Mouse (Mus musculus) frontal cortex, adult 2 months (tissue): Measurements from ENCODE around the gene Fam173b. TPM values are rescaled to one million over a fixed set of nuclear protein-coding genes. Genes with fewer than 3 reads are reported as not detected.
A peak's percentile ranks its signal among the peaks of the same experiment; 100 is the strongest.
"Not testable (repeated sequence)": the region's sequence is repeated elsewhere in the genome, so short reads cannot be mapped to it uniquely, and the experiment has no call there.

Experiments
- DNase-seq, 2 experiments: peaks; one replicate each; pipeline ENCODE4 v3.0.0; 2022; ENCODE audit warnings: low spot score in 1 of 2; ENCODE audit errors: extremely low spot score in 1 of 2
- polyA plus RNA-seq: library from polyadenylated mRNA; depleted of rRNA; stranded (reverse); fragments of >200 nt; gene quantifications from 2 replicates; pipeline ENCODE4 v1.2.3, GENCODE M21; 2012; rRNA removed

Fam173b gene
- polyA plus RNA-seq, result 14.7 and 15.3 TPM in 2 replicates

GRCm38 (mm10) chr15:31601646-31602374 lies at the start of gene Fam173b, which contains the start of gene Cct5:
Gene Fam173b, plus strand, starts transcription at chr15:31601852.
Gene Cct5, minus strand, starts transcription at chr15:31601804.
- peak; percentile 94 to 98 for DNase-seq

DNA sequence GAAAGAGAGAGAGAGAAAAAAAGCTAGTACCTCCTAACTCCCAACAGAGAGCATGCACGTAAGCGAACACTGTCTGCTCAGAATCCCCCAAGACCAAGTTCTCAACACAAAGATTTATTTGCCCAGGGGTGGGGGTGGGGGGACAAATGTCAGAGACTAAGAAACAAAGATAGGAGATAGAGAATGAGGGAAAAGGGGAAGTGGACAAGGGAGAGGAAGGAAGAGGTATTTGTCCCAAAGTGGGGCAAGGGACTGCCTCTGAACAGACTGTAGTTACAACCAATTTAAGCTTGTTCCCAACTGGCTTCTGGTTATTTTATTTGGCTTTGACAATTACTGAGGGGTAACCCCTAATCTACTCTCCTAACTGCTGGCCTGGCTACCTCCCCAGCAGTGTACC lies 46.8 kb upstream of the Fam173b start:
- no peak for DNase-seq

DNA sequence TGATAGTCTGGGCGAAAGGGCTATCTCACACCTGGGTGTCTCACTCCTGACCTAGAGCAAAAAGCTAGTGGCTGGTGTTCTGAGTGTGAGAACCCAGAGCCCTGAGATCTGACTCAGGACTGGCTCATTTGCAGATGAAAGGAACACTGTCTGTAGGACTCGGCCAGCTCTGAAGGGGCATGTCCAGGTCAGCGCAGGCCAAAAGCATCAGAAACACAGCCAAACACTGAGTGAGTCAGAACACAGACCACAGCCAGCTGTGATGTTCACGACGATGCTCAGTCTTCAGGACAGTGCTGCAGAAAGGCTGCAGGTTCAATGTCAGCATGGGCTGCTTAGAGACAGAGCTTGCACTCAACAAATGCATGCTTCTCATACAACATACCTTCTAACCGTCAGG lies 40.3 kb upstream of the Fam173b start:
- no peak for DNase-seq

- no peak for DNase-seq
These were observed 39.7 kb upstream of the Fam173b start for GRCm38 (mm10) chr15:31561976-31562375.

DNA sequence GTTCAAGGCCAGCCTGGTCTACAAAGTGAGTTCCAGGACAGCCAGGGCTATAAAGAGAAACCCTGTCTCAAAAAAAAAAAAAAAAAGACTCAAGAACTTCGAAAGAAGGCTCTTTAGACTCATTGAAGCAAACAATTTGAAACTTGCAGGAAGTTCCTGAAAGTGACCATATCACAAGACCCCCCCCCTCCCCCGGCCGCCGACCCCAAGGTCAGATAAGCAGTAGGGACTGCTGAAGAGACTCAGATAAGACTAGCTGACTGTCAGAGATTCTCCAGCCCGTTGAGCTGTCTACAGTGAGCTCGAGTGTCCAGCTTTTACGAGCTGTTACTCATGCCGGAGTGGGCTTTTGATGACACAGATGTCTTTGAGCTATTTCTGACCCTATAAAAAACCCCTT lies 38.8 kb upstream of the Fam173b start:
- no peak for DNase-seq

GRCm38 (mm10) chr15:31563577-31564546 lies 37.8 kb upstream of the Fam173b start:
- DNase-seq, result no peak

- peak in 1 of 2 experiments; percentile 31 for DNase-seq
These were observed 36.5 kb upstream of the Fam173b start, which contains the start of gene Cmbl for GRCm38 (mm10) chr15:31565184-31565583. Gene Cmbl, plus strand, starts transcription at chr15:31565389.

DNA sequence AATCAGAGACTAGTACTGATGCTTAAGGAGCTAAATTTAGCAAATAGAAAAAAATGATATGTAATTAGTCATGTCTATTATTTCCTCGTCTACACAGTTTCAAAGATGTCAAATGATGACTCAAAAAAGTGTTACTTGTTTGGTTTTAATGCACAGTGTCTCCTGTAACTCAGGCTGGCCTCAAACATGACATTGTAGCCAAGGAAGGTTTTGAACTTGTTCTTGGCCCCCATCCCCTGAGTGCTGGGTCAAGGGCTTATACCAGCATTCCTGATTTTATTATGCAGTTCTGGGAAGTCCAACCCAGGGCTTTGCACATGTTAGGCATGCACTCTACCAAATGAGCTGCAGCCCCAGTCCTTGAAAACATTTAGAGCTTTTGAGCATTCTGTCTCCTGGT lies 35.9 kb upstream of the Fam173b start:
- DNase-seq, result no peak

GRCm38 (mm10) chr15:31567431-31567830 lies 34.2 kb upstream of the Fam173b start:
- DNase-seq, result no peak

- DNase-seq, result no peak
These were observed 33.1 kb upstream of the Fam173b start for GRCm38 (mm10) chr15:31568581-31568996.

GRCm38 (mm10) chr15:31569325-31570022 lies 32.2 kb upstream of the Fam173b start:
- DNase-seq, result no peak

DNA sequence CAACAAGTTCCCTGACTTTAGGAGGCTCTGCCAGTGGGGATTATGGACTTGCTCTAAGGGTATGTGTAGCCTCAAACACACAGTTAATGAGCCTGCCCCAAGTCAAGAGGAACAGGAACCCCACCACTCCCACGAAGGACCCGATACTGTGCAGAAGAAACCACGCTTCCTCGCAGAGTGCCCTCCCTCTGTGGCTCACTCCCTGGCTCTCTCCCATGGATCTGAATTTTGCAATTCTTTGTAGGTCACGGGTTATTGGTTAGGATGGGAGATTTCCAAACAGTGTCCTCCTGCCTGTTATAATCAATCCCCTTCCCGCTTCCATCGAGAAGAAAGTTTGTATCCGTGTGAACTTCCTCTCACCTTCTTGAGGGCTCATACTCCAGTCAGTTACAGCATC lies 30.7 kb upstream of the Fam173b start:
- no peak for DNase-seq

DNA sequence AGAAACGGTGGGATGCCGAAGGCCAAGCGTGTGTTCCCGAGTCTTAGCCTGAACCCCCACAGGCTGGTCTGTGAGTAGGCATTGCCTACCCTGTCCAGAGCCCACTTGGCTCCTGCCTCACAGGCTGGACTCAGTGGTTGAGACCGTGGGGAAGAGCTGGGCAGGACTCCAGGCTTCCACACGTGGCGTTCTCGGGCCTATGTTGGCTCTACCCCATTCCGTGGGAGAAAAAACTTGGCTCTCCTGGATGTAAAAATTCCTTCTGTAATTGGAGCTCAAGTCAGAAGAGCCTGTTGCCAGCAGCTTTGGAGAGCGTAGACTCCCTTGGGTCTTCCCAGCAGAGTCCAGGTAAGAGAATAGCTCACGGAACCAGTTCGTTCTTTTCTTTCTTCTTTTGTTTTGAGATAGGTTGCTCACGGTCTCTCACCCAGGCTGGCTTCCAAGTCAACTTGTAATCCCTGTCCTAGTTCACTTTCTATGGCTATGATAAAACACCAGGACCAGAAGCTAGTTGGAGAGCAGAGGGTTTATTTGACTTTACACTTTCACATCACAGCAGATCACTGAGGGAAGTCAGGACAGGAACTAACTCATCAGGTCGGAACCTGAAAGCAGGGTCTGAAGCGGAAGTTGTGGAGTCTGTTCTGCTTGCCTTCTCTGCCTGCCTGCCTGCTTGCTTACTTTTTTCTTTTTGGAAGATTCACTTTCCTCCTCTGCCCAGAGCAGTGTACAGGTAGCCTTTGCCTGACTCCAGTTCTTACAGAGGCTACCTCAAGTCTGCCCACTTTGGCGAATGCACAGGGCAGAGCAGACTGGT lies 29.5 kb upstream of the Fam173b start:
- peak in 1 of 2 experiments; percentile 61 for DNase-seq

DNA sequence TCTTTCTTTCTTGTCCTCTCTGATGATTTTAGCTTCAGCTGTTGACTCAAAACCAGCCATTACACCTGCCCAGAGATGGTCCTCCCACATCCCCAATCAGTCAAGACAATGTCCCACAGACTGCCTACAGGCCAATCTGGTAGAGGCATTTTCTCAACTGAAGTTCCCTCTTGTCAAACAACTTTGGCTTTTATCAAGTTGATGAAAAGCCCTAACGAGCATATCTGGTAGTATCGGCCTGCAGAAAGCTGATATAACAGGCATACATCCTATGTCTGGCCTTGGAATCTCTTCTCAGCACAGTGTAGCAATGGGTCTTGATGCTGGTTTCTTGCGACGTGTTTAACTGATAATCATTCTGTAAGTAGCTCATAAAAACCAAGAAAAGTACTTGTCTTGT lies 28.4 kb upstream of the Fam173b start:
- no peak for DNase-seq

DNA sequence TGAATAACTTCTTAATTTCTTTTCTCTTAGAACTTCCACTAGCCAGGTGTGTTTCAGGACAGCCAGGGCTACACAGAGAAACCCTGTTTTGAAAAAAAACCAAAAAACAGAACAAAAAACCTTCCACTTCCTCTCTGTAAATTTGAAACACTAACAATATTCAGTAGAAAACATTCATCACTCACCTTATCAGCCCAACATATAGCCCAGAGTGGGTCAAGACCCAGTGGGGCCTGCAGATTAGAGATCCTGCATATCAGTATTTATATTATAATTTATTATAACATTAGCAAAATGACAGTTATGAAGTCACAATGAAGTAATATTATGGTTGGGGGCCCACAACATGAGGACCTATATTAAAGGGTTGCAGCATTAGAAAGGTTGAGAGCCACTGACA lies 28.0 kb upstream of the Fam173b start:
- DNase-seq, result no peak

- no peak for DNase-seq
These were observed 25.6 kb upstream of the Fam173b start for GRCm38 (mm10) chr15:31576076-31576475.

DNA sequence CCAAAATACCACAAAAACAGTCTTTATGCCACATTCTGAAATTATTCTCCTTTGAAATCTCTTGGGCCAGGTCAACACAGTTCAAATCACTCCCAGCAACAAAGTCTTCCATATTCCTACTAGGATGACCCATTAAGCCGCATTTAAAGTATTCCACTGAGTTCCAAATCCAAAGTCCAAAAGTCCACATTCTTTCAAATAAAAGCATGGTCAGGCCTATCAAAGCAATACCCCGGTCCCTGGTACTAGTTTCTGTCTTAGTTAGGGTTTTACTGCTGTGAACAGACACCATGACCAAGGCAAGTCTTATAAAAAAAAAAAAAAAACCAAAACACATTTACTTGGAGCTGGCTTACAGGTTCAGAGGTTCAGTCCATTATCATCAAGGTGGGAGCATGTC lies 20.6 kb upstream of the Fam173b start:
- DNase-seq, result not testable (repeated sequence)

- no peak for DNase-seq
These were observed 18.2 kb upstream of the Fam173b start for GRCm38 (mm10) chr15:31583304-31584085.

- peak in 1 of 2 experiments; percentile 63 for DNase-seq
These were observed 16.4 kb upstream of the Fam173b start for GRCm38 (mm10) chr15:31585238-31585637.
